Mouse (Mus musculus) heart, adult 2 months (tissue): ENCODE results near the gene Cebpa. TPM values are rescaled to one million over a fixed set of nuclear protein-coding genes. Genes with fewer than 3 reads are reported as not detected.

Source experiments
- DNase-seq, 2 experiments: peaks; one replicate each; pipeline ENCODE4 v3.0.0; 2021
- H3K27ac ChIP-seq: fragments of 200-600 bp; 2 replicates; pipeline ENCODE4 v1.8.1; 2022
- H3K27me3 ChIP-seq: fragments of 200-500 bp; 2 replicates; pipeline ENCODE4 v1.6.1; 2012; ENCODE audit warnings: mild to moderate bottlenecking, low read length, inconsistent platforms, mixed read lengths; ENCODE audit not compliant: control insufficient read depth, insufficient read depth
- H3K36me3 ChIP-seq: fragments of 200-500 bp; 2 replicates; pipeline ENCODE4 v1.6.1; 2012; ENCODE audit warnings: low read length, inconsistent platforms; ENCODE audit not compliant: control insufficient read depth, insufficient read depth
- H3K4me1 ChIP-seq: fragments of 200-500 bp; 2 replicates; pipeline ENCODE4 v1.6.1; 2011; ENCODE audit warnings: low read length; ENCODE audit not compliant: control insufficient read depth, insufficient read depth
- H3K4me3 ChIP-seq: fragments of 200-600 bp; 2 replicates; pipeline ENCODE4 v1.8.1; 2022
- H3K79me2 ChIP-seq: fragments of 200-500 bp; replicated peaks from 2 replicates; pipeline ENCODE4 v1.6.1; 2012; ENCODE audit warnings: mild to moderate bottlenecking, inconsistent platforms, low read length, moderate library complexity, mixed read lengths; ENCODE audit not compliant: control insufficient read depth, insufficient read depth
- H3K9ac ChIP-seq: fragments of 200-500 bp; 2 replicates; pipeline ENCODE4 v1.6.1; 2012; ENCODE audit warnings: low read depth, mild to moderate bottlenecking, control low read depth, inconsistent platforms, low read length, mixed read lengths
- CTCF ChIP-seq: fragments of 200-600 bp; IDR thresholded peaks from 2 replicates; pipeline ENCODE4 v1.8.1; 2022; ENCODE audit warnings: antibody characterized with exemption, mild to moderate bottlenecking, moderate library complexity
- EP300 ChIP-seq: fragments of 200-500 bp; IDR thresholded peaks from 2 replicates; pipeline ENCODE4 v1.6.1; 2011; ENCODE audit warnings: low read depth, low read length, control low read depth; ENCODE audit not compliant: insufficient read depth
- POLR2A ChIP-seq: fragments of 200-500 bp; IDR thresholded peaks from 2 replicates; pipeline ENCODE4 v1.6.1; 2011; ENCODE audit warnings: mild to moderate bottlenecking, low read depth, low read length, control low read depth; ENCODE audit not compliant: insufficient read depth
- WGBS: fragments of 180-500 bp; shearing (Covaris S2); methylation state at CpG from one replicate; pipeline ENCODE4 v1.1.7; 2018; 5-methylcytosine and 5-hydroxymethylcytosine counted together
- intact Hi-C: fragments of 180-260 bp; cut with DNase I; formaldehyde crosslinking; loops from one replicate; pipeline ENCODE4 v1.15.1; 2025
- polyA plus RNA-seq: library from polyadenylated mRNA; depleted of rRNA; stranded (reverse); fragments of >200 nt; gene quantifications from 2 replicates; pipeline ENCODE4 v1.2.3, GENCODE M21; 2012
- total RNA-seq, 2 experiments: library from RNA; stranded (reverse); gene quantifications; 2 replicates each; pipeline ENCODE4 v1.2.3; 2021

Cebpa gene
- total and polyA plus RNA-seq, 3 experiments: 7.3 to 16.5 (median 7.8) TPM

- no peaks in the 10 kb centered on the region for H3K27me3 ChIP-seq
- intact Hi-C loops: no loop called here
- no peak overlapping the region for H3K27ac ChIP-seq
- no peaks in the 10 kb centered on the region for H3K4me1 ChIP-seq
- no peak overlapping the region for H3K4me3 ChIP-seq
- TF ChIP-seq CTCF (no peak), POLR2A (no peak)
- no peaks in the 10 kb centered on the region for H3K36me3 ChIP-seq
- H3K9ac ChIP-seq: no peak overlapping the region
- DNase-seq: no peak
- WGBS: 28% methylated on average over 3 of the region's 3 CpGs
- no peaks in the 10 kb centered on the region for H3K79me2 ChIP-seq
These were observed 11.5 kb upstream of the Cebpa start for GRCm38 (mm10) chr7:35107630-35108029.

DNA sequence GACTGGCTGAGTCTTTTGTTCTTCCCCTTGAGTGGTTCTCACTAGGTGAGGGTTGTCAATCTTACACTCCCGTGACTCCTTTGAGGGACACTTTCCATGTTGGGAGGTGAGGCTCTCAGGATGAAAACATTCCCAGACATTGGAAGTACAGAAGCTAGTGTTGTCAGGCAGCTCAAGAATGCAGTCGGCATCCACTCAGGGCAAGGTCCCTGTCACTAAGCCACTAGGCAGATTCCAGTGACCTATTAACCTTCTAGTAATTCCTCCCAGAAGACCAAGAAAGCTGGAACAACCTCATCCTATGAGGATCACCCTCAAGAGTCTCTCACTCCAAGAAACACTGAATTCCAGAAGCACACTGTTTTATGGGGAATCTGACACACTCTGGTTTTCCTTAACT, 11.0 kb upstream of the Cebpa start:
- WGBS: 41% methylated on average over 2 of the region's 2 CpGs

DNA sequence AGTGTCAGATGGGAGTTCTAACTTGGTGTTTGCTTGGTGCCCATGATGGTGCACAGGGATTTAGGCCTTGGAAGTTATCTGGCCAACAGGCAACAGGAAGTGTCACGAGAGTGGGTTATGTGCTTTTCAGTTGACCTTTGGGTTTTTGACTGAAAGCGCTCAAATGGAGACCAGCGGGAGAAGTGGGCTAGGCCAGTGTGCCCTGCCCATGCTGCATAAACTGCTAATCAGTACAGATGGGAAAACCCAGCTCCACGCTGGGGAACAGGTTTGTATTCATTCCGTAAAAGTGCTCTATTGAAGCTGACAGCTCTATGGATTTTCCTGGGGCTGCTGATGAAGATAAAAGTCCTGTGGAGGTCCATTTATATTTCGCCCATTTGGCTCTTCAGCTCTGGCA, 10.4 kb upstream of the Cebpa start:
- intact Hi-C loops: no loop called here
- TF ChIP-seq EP300 (no peak), POLR2A (no peak), CTCF (no peak)
- DNase-seq: no peak
- H3K27ac ChIP-seq: no peak overlapping the region
- 84% methylated on average over 6 of the region's 6 CpGs for WGBS
- H3K79me2 ChIP-seq: no peaks in the 10 kb centered on the region
- no peaks in the 10 kb centered on the region for H3K27me3 ChIP-seq
- no peak overlapping the region for H3K4me3 ChIP-seq
- H3K9ac ChIP-seq: no peak overlapping the region
- H3K4me1 ChIP-seq: no peaks in the 10 kb centered on the region
- no peaks in the 10 kb centered on the region for H3K36me3 ChIP-seq

More for the DNA sequence above, 11.0 kb upstream of the Cebpa start:
- intact Hi-C loops: no loop called here
- H3K36me3 ChIP-seq: no peaks in the 10 kb centered on the region
- H3K27me3 ChIP-seq: no peaks in the 10 kb centered on the region
- DNase-seq: no peak
- no peaks in the 10 kb centered on the region for H3K4me1 ChIP-seq
- TF ChIP-seq CTCF (no peak), EP300 (no peak), POLR2A (no peak)
- H3K27ac ChIP-seq: no peak overlapping the region
- no peaks in the 10 kb centered on the region for H3K79me2 ChIP-seq
- no peak overlapping the region for H3K9ac ChIP-seq
- no peak overlapping the region for H3K4me3 ChIP-seq

DNA sequence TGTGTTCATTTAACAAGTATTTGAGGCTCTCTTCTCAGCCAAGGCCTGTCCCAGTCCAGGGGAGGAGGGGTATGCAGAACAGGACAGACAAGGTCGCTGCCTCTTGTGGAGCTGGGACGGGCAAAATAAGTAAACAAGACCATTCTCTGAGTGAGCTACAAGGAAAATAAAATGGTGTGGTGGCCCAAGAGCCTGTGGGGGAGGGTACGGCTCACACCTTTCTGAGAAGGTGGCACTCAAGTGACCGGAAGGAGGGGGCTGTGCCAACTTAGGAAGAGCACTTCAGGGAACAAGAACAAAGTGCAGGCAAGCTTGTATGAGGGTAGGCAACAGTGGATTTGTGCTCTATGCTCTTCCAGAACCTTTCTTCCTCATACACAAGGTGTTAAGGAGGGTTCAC, 6.0 kb upstream of the Cebpa start:
- H3K27ac ChIP-seq: no peak overlapping the region
- TF ChIP-seq CTCF: no peak
- no peak for TF ChIP-seq POLR2A
- TF ChIP-seq EP300: no peak
- H3K36me3 ChIP-seq: no peaks in the 10 kb centered on the region
- no peaks in the 10 kb centered on the region for H3K79me2 ChIP-seq
- intact Hi-C loops: no loop called here
- no peak overlapping the region for H3K4me3 ChIP-seq
- H3K27me3 ChIP-seq: no peaks in the 10 kb centered on the region
- H3K4me1 ChIP-seq: no peaks in the 10 kb centered on the region
- no peak for DNase-seq
- WGBS: 74% methylated on average over 4 of the region's 4 CpGs
- no peak overlapping the region for H3K9ac ChIP-seq

- Histone ChIP-seq H3K4me1 (no peaks in the 10 kb centered on the region), H3K4me3 (no peak overlapping the region), H3K27me3 (no peaks in the 10 kb centered on the region), H3K79me2 (no peaks in the 10 kb centered on the region), H3K27ac (no peak overlapping the region), H3K36me3 (no peaks in the 10 kb centered on the region), H3K9ac (no peak overlapping the region)
- TF ChIP-seq POLR2A (no peak), EP300 (no peak), CTCF (no peak)
- DNase-seq: no peak
- WGBS: 62% methylated on average over 5 of the region's 5 CpGs
- intact Hi-C loops: no loop called here
These were observed 5.4 kb upstream of the Cebpa start for GRCm38 (mm10) chr7:35113721-35114120.

DNA sequence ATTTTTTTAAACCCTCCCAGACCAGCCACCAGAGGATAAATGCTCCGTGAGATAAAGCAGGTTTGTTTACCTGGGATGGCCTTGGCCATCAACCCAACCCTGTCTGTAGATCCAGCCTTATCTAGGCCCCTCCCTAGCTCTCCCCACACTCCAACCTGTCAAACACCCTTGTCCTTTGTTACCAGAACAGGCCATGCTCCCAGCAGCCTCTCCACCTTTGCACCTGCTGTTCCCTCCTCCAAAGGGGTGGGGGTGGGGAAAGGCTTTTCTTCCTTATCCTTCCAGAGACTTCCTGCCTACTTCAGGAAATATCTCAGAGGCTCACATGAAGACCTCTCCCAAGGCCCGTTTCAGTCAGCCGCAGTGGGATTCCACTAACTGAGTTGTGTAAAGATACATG, 2.6 kb upstream of the Cebpa start:
- TF ChIP-seq CTCF (no peak), EP300 (no peak), POLR2A (no peak)
- intact Hi-C loops: loop anchor here (5.0 kb wide), 1 partner anchor 146 kb away; no protein-coding TSS in a partner anchor
- no peak overlapping the region for H3K9ac ChIP-seq
- 74% methylated on average over 3 of the region's 3 CpGs for WGBS
- H3K4me1 ChIP-seq: no peaks in the 10 kb centered on the region
- H3K4me3 ChIP-seq: no peak overlapping the region
- peaks cover 5% of the 10 kb centered on the region for H3K27me3 ChIP-seq
- no peaks in the 10 kb centered on the region for H3K79me2 ChIP-seq
- no peak for DNase-seq
- H3K36me3 ChIP-seq: no peaks in the 10 kb centered on the region
- no peak overlapping the region for H3K27ac ChIP-seq
